Mouse (Mus musculus) left cerebral cortex, adult 2 months (tissue): ENCODE measurements around the gene Ugt1a9. TPM values are rescaled to one million over a fixed set of nuclear protein-coding genes. Genes with fewer than 3 reads are reported as not detected.
"Not testable (repeated sequence)": the region's sequence is repeated elsewhere in the genome, so short reads cannot be mapped to it uniquely, and the experiment has no call there.

Experiments used
- DNase-seq, 2 experiments: peaks; one replicate each; pipeline ENCODE4 v3.0.0; 2021 to 2022; ENCODE audit warnings: low spot score in 2 of 2, mixed read lengths in 1 of 2; ENCODE audit errors: extremely low spot score in 1 of 2
- H3K27ac ChIP-seq: fragments of 200-600 bp; 2 replicates; pipeline ENCODE4 v1.8.1; 2022
- H3K4me3 ChIP-seq: fragments of 200-600 bp; 2 replicates; pipeline ENCODE4 v1.8.1; 2022
- CTCF ChIP-seq: fragments of 200-600 bp; IDR thresholded peaks from 2 replicates; pipeline ENCODE4 v1.8.1; 2022; ENCODE audit warnings: antibody characterized with exemption, mild to moderate bottlenecking, moderate library complexity
- intact Hi-C: fragments of 180-260 bp; cut with DNase I; formaldehyde crosslinking; loops from one replicate; pipeline ENCODE4 v1.15.1; 2025
- total RNA-seq, 2 experiments: library from RNA; stranded (reverse); gene quantifications; 2 replicates each; pipeline ENCODE4 v1.2.3; 2021

Gene Ugt1a9
- total RNA-seq, 2 experiments from 2014 or later = not detected

DNA sequence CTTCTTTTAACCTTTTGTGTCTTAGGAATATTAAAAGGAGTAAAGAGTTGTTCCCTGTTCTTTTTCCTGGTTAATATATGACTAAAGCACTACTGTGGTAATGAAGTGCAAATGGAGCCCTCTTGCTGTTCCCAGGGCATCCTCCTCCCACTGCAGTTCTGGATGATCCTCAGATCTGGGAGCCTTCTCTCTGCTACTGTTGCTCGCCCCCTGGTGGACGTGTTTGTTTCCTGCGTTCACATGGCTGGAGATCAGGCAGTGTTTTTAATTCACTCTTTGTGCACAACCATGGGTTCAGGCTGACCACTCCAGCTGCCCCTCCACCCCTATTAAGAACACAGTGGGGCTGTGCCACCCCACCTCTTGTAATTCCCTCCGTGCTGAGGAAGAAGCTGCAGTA, 50.0 kb downstream of the Ugt1a9 start:
- peak; percentile 19 for TF ChIP-seq CTCF
- H3K27ac ChIP-seq, H3K4me3 ChIP-seq, DNase-seq, intact Hi-C loops: not testable (repeated sequence)

DNA sequence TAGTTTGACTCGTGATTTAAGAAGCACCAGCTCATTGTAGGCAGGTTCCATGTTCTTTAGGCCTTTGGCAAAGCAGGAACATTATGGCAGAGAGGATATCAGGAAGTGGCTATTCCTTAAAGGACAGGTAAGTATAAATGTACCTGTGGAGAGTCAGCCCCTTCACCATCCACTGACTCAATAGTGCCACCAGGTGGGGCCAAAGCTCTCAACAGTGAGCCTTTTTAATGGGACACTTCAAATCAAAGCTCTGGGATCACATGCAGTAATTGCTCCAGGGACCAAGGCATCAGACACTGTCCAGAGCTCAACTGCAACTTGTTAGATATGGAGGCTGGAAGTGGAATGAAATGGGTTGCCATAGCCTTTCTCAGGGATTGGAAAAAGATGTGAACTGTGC, 50.9 kb downstream of the Ugt1a9 start:
- peak; percentile 20 for TF ChIP-seq CTCF

DNA sequence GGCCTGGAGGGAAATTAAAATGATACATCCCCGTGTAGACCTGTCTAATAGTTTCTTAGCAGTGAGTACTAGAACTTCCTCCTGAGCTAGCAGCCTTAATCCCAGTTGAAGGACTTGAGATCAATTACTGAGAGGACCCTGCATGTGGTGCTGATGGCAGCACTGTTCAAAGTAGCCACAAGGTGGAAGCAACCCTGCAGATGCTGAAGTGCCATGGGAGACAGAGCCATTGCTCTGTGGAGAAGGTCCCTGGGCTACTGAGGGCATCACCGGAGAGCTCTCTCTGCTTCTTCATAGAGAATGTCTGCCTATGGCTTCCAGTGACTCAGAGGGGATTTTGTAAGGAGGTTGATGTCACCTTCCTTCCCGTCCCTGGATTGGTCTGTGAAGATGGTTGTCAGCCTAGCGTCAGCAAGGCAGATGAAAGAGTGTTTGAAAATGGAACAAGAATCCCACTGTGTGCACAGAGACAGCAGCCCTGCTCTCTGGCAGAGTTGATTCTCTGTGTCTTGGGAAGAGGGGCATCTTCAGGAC, 55.3 kb downstream of the Ugt1a9 start:
- peak; percentile 11 for TF ChIP-seq CTCF
- H3K27ac ChIP-seq, intact Hi-C loops, H3K4me3 ChIP-seq, DNase-seq: not testable (repeated sequence)

More for the DNA sequence above, 50.9 kb downstream of the Ugt1a9 start:
- intact Hi-C loops, H3K4me3 ChIP-seq, H3K27ac ChIP-seq, DNase-seq: not testable (repeated sequence)

DNA sequence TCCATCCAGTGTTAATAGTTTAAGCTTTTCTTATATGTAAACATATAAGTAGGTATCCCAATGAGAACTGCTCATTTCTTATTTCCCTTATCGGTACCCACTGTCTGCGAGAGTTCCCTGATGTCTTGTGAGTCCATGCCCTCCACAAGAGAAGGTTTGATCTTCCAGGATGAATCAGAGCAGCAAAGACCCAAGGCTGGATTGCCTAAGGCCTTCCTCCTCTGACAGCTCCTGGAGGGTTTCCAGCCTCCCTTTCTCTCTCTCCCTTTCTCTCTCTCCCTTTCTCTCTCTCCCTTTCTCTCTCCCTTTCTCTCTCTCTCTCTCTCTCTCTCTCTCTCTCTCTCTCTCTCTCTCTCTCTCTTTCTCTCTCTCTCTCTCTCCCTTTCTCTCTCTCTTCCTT, 58.5 kb downstream of the Ugt1a9 start:
- H3K4me3 ChIP-seq, intact Hi-C loops, H3K27ac ChIP-seq, DNase-seq: not testable (repeated sequence)

DNA sequence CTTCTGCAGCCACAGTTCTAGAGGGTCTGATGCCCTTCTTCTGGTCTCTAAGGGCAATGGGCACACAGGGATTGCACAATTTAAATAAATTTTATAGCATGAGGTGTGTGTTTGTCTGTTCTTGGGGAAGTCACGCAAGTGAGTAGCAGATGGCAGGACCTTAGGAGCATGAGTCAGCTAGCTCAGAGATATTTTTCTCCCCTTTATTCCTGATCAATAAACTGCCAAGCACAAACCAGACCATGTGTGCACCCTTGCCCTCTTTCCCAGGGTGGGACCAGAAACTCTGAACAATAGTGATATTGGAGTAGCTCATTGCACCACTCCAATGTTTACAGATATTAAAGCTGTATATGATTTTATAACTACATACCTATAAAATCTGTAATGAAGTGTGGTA, 59.6 kb downstream of the Ugt1a9 start:
- DNase-seq, H3K4me3 ChIP-seq, H3K27ac ChIP-seq, intact Hi-C loops: not testable (repeated sequence)

DNA sequence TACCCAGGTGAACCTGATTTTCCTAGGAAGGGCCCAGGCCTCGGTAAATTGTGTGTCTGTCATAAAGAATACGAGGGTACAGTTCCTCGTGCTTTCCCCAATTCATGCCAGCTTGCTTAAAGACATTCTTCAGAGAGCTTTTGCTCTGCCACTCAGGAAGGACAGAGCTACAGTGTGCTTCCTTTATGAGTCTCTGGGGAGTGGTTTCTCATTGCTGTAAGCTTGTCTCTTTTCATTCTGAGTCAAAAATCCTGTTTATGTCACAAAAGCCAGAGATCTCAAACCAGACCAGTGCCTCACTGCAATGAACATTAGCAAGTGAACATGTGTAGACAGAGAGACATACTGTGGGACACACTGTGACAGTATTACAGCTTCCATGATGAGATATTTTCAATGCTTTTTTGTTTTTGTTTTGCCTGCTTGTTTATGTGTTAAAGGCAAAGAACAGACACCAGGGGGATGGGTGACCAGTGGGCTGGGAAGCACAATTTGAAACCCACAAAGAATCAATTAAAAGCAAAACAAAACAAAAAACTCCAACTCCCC, 63.4 kb downstream of the Ugt1a9 start:
- no peak overlapping the region for H3K27ac ChIP-seq
- intact Hi-C loops = no loop called here

DNA sequence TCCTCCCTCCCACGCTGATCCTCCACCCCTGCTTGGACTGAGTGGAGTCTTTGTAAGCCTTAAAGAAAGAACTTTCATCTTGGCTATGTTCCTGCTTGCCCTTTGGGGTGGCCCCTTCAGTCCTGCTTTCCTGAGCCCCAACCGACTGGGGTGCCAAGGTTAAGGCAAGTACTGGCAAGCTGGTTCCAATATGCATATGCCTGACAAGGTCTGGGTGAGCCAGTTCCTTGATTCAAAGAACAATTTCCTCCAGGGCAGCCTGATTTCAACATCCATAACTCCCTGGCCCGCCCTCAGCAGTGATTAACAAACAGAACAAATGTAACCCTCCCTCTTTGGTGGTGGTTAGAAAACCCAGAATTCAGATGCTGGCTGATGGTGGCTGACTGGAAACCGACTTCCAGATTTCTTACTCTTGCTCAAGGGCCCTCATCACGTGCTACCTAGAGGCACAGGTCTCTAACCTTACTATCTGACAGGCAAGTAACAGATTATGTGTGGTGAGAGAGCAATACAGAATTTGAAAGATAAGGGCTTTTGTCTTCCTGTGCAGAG, 63.9 kb downstream of the Ugt1a9 start, which contains the start of gene Ugt1a6a:
Gene Ugt1a6a (plus strand): TSS at position 353 of the 555 bp plus-strand sequence.
- intact Hi-C loops, DNase-seq, H3K27ac ChIP-seq, H3K4me3 ChIP-seq: not testable (repeated sequence)

More for the DNA sequence above, 63.4 kb downstream of the Ugt1a9 start:
- TF ChIP-seq CTCF = no peak
- H3K4me3 ChIP-seq = no peak overlapping the region
- no peak for DNase-seq

DNA sequence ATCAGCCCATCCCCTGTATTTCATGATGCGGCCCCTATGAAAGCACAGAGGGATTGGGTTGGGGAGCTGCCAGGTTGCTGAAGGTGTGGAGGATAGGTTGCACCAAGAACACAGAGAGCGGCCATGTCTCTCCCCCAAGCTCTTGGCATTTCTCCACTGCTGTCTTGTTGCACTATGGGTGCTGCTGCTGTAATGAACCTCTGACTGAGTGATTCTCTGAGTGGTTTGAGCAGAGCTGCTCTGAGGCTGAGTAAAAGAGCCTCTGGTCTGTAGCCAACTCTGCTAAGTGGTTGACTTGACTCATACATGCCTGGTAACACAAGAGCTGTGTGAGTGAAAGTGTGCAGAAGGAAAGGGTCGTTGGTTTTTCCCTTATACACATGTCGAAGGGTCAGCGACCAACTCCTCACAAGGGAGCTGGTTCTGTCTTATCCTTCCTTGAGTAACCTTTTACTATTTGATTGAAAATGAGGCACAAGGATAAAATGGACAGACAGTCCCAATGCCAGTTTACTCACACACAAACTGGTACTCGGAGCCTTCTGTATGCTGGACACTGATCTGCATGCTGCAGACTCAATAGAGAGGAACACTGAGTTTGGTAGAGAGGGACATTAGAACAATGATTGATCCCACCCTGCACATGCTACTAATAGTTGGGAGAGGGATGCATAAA, 64.8 kb downstream of the Ugt1a9 start:
- intact Hi-C loops, H3K27ac ChIP-seq, DNase-seq, H3K4me3 ChIP-seq: not testable (repeated sequence)

DNA sequence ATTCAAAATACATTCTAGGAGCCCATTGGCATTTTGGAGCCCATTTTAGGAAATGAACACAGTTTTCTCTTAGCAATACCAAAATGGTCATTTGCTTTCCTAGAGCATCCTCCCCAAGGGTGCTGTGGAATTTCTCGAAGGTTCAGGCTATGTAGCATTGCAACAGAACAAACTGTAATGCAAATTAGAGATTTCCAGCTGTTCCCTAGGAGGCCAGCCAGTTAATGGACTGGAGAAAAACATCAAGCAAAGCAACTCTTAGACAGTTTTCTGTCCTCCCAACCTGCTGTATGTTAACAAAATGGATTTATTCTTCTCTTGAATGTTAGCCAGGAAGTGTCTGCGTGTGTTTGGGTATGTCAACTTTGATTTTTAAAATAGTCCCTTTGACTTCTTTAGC, 66.0 kb downstream of the Ugt1a9 start:
- H3K4me3 ChIP-seq = no peak overlapping the region
- TF ChIP-seq CTCF = no peak
- H3K27ac ChIP-seq = no peak overlapping the region
- intact Hi-C loops = no loop called here
- no peak for DNase-seq

DNA sequence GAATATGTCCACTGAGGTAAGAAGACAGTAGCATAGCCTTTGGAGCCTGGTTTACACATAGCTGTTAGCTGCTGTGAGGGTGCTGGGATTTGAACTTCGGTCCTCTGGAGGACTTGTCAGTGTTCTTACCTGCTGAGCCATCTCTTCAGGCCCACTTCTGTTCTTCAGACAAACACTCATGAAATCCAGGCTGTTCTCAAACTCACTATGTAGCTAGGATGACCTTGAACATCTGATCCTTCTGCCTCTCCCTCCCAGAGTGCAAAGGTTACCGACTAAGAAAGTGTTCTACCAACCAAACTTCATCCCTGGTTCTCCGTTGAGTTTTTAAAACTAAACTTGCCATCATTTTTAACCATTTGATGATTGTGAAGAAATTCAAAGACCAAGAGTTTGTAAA, 66.7 kb downstream of the Ugt1a9 start:
- intact Hi-C loops = no loop called here
- H3K27ac ChIP-seq = no peak overlapping the region
- no peak overlapping the region for H3K4me3 ChIP-seq
- TF ChIP-seq CTCF = no peak
- no peak for DNase-seq

DNA sequence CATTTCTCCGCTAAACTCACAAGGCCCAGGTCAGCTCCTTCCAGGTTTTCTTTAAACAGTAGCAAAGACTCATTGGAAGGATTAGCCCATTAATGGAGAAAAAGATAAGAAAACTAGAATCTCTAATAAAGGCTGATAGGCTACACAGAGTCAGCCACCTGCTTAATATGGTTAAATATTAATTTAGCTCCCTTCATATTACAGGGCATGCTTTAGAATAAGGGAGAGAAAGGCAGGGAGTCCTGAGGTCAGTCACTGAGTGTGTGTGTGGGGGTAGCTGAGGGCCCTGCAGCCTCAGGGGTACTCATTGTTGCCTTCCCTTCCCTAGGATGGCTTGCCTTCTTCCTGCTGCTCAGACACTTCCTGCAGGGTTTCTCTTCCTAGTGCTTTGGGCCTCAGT, 67.5 kb downstream of the Ugt1a9 start:
- DNase-seq = no peak
- TF ChIP-seq CTCF = no peak
- intact Hi-C loops = no loop called here
- H3K27ac ChIP-seq = no peak overlapping the region
- no peak overlapping the region for H3K4me3 ChIP-seq

DNA sequence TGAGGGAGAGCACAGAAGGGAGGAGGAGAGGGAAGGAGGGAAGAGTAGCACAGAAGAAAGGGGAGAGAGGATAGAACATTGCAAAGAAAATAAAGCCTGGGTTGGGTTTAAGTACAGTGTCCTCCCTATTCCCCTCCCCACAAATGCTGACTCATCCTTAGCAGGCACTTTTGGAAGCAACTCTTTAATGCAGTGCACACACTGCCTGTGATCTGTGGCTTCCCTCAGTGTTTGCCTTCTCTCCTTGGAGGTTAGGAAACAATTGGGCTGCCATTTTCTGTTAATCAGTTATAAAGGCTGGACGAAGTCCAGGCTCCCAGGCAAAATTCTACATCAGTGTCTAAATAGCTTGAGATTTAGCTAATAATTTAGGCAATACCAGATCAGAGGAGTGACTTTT, 69.9 kb downstream of the Ugt1a9 start:
- DNase-seq, H3K27ac ChIP-seq, intact Hi-C loops, H3K4me3 ChIP-seq: not testable (repeated sequence)
